Mouse (Mus musculus) cerebellum, adult 2 months (tissue): ENCODE data around the gene Kctd13.

Experiments
- CTCF ChIP-seq: fragments of 200-500 bp; IDR thresholded peaks from 2 replicates; pipeline ENCODE4 v1.5.1; 2011; ENCODE audit warnings: low read depth, mild to moderate bottlenecking, control low read depth, low read length, moderate library complexity, borderline replicate concordance; ENCODE audit not compliant: insufficient read depth
- POLR2A ChIP-seq: fragments of 200-500 bp; IDR thresholded peaks from 2 replicates; pipeline ENCODE4 v1.6.1; 2011; ENCODE audit warnings: low read length, control low read depth, borderline replicate concordance; ENCODE audit not compliant: insufficient read depth

- TF ChIP-seq POLR2A: no peak
- no peak for TF ChIP-seq CTCF
Measured at GRCm38 (mm10) chr7:126914844-126915243, 13.8 kb upstream of the Kctd13 start.
